Mouse (Mus musculus) liver, embryonic 14.5 days (tissue): ENCODE measurements around the gene Aup1. TPM values are rescaled to one million over a fixed set of nuclear protein-coding genes. Genes with fewer than 3 reads are reported as not detected.

ENCODE experiments used
- ATAC-seq: fragments of 200-750 bp; cut with Nextera tagmentation; 2 replicates; pipeline ENCODE4 v1.8.0; 2017; ENCODE audit warnings: moderate number of reproducible peaks, mild to moderate bottlenecking, moderate library complexity; ENCODE audit not compliant: insufficient read depth
- DNase-seq, 3 experiments: peaks; one replicate each; pipeline ENCODE4 v3.0.0-alpha.2; 2012 to 2013; ENCODE audit warnings: low read depth in 3 of 3, low spot score in 3 of 3
- H3K27ac ChIP-seq: fragments of 300-500 bp; sonication (generic); 2 replicates; pipeline ENCODE4 v1.5.1; 2014; ENCODE audit warnings: moderate library complexity, mild to moderate bottlenecking, control low read depth, inconsistent platforms
- H3K27me3 ChIP-seq: fragments of 300-500 bp; sonication (generic); 2 replicates; pipeline ENCODE4 v1.6.1; 2014; ENCODE audit warnings: mild to moderate bottlenecking, low read length, moderate library complexity; ENCODE audit not compliant: control insufficient read depth, insufficient read depth
- H3K36me3 ChIP-seq: fragments of 300-500 bp; sonication (generic); replicated peaks from 2 replicates; pipeline ENCODE4 v1.6.1; 2014; ENCODE audit warnings: low read depth; ENCODE audit not compliant: control insufficient read depth, insufficient read depth
- H3K4me1 ChIP-seq, 2 experiments: fragments of 200-500 bp in 1 of 2; fragments of 300-500 bp in 1 of 2; sonication (generic) in 1 of 2; replicated peaks; 2 replicates each; pipeline ENCODE4 v1.6.1; 2012 to 2014; ENCODE audit warnings: antibody characterized with exemption in 1 of 2, inconsistent platforms in 1 of 2, low read length in 1 of 2; ENCODE audit not compliant: control insufficient read depth in 2 of 2, insufficient read depth in 2 of 2
- H3K4me2 ChIP-seq: fragments of 300-500 bp; sonication (generic); 2 replicates; pipeline ENCODE4 v1.6.1; 2014; ENCODE audit warnings: low read depth, mild to moderate bottlenecking, control low read depth, moderate library complexity
- H3K4me3 ChIP-seq, 2 experiments: fragments of 200-500 bp in 1 of 2; fragments of 300-500 bp in 1 of 2; sonication (generic) in 1 of 2; 2 replicates each; pipeline ENCODE4 v1.5.1; 2012 to 2014; ENCODE audit warnings: low read depth in 2 of 2, low read length in 2 of 2, mild to moderate bottlenecking in 2 of 2, control low read depth in 1 of 2, inconsistent platforms in 1 of 2, moderate library complexity in 1 of 2; ENCODE audit not compliant: insufficient read depth in 1 of 2
- H3K9ac ChIP-seq: fragments of 300-500 bp; sonication (generic); replicated peaks from 2 replicates; pipeline ENCODE4 v1.6.1; 2014; ENCODE audit warnings: mild to moderate bottlenecking, control low read depth, moderate library complexity
- H3K9me3 ChIP-seq: fragments of 300-500 bp; sonication (generic); 2 replicates; pipeline ENCODE4 v1.6.1; 2016; ENCODE audit warnings: low read length, mixed read lengths; ENCODE audit not compliant: control insufficient read depth
- CTCF ChIP-seq: IDR thresholded peaks from 2 replicates; pipeline ENCODE4 v1.5.1; 2016; ENCODE audit warnings: antibody characterized with exemption, low read depth, control low read depth
- EP300 ChIP-seq: IDR thresholded peaks from 2 replicates; pipeline ENCODE4 v1.6.1; 2016; ENCODE audit warnings: antibody characterized with exemption, low read depth
- WGBS: fragments of 180-500 bp; shearing (Covaris S2); extraction: QIAGEN DNeasy Blood & Tissue Kit; methylation state at CpG from one replicate; pipeline ENCODE4 v1.1.7; 2014; ENCODE audit not compliant: insufficient replicate concordance; 5-methylcytosine and 5-hydroxymethylcytosine counted together
- polyA plus RNA-seq, 2 experiments: library from polyadenylated mRNA; depleted of rRNA in 1 of 2; stranded (reverse) in 1 of 2; unstranded in 1 of 2; fragments of >200 nt; fragmentation: Nextera tagmentation in 1 of 2; extraction: Ambion mirVana in 1 of 2; gene quantifications; 2 replicates each; pipeline versions ENCODE4 v1.2.1 to v1.2.3; 2012 to 2014

Gene Aup1
- polyA plus RNA-seq, 2 experiments = 128 to 172 TPM

DNA sequence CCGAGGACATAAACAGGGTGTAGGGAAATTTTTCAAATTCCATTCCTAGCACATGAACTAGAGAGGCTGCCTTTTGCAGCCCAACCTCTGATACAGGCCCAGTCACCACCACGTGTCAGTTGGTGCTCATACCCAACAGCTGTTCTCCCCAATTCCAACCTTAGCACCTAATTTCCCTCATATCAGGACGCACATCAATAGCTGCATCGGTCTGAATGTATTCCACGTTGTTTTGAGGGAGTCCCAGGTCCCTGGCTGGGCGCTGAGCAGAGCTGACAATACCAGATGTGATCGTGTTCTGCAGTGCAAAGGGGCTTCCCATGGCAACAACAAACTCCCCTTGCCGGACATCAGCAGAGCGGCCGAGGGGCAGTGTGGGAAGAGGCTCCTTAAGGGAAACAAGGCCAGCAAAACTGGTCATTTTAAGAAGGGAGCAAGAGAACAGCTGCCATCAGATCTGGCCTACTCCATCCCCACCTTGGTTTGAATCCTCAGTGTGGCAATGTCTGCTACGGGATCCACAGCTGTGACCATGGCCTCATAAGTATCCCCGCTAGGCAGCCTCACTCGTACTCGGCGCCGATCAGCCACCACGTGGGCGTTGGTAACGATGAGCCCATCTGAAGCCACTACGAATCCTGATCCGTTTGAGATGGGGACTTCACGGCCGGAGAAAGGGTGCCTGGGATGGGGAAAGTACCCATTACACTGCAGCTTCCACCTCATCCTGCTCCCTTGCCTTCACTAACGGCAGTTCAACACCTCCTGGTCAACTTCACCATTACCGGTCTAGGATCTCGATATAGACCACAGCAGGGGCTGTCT lies 973 bp upstream of the Aup1 start:
- Histone ChIP-seq H3K9ac (peak overlapping the region; percentile 98), H3K27me3 (no peaks in the 10 kb centered on the region), H3K36me3 (peaks cover 42% of the 10 kb centered on the region), H3K4me2 (peak overlapping the region; percentile 97), H3K4me3 (peak overlapping the region; percentile 82 to 91), H3K9me3 (no peaks in the 10 kb centered on the region), H3K27ac (peak overlapping the region; percentile 72), H3K4me1 (peaks cover 14 to 20% of the 10 kb centered on the region in 2 experiments)
- no peak for ATAC-seq
- DNase-seq = peak in 1 of 3 experiments; percentile 49
- TF ChIP-seq EP300 (no peak), CTCF (0 out of 2 replicates have a peak, but pooled peaks have one; percentile 29)
- 2% methylated on average over 26 of the region's 26 CpGs for WGBS

DNA sequence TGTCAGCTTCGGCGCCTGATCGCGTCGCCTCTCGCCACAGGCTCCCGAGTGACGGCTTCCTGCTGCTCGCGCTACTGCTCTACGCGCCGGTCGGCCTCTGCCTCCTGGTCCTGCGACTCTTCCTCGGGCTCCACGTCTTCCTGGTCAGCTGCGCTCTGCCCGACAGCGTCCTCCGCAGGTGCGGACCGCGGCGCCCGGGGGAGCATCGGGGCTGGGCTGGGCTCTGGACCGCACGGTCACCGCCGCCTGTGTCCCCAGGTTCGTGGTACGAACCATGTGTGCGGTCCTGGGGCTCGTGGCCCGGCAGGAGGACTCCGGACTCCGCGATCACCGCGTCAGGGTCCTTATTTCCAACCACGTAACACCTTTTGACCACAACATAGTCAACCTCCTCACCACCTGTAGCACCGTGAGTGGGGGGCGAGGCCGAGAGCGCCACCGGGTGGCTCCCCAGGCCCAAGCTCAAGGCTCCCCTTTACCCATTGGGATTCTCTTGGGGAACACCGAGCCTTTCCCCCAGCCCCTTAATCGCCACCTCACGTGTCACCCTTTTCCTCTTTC lies 630 bp downstream of the Aup1 start, which contains the start of gene Htra2:
Gene Htra2, minus strand, starts transcription at position 403 of the 561 bp plus-strand sequence.
- H3K9ac ChIP-seq = peak within 1 kb of the TSS; percentile 98
- WGBS = under 1% methylated on average over 50 of the region's 50 CpGs
- H3K9me3 ChIP-seq = no peaks in the 10 kb centered on the region
- peaks cover 42% of the 10 kb centered on the region for H3K36me3 ChIP-seq
- peak within 1 kb of the TSS; percentile 72 for H3K27ac ChIP-seq
- TF ChIP-seq CTCF (peak; percentile 75), EP300 (no peak)
- DNase-seq = no peak
- H3K4me2 ChIP-seq = peak within 1 kb of the TSS; percentile 97
- peak within 1 kb of the TSS; percentile 82 to 91 for H3K4me3 ChIP-seq
- peaks cover 14 to 20% of the 10 kb centered on the region in 2 experiments for H3K4me1 ChIP-seq
- no peaks in the 10 kb centered on the region for H3K27me3 ChIP-seq
- peak; percentile 21 for ATAC-seq

DNA sequence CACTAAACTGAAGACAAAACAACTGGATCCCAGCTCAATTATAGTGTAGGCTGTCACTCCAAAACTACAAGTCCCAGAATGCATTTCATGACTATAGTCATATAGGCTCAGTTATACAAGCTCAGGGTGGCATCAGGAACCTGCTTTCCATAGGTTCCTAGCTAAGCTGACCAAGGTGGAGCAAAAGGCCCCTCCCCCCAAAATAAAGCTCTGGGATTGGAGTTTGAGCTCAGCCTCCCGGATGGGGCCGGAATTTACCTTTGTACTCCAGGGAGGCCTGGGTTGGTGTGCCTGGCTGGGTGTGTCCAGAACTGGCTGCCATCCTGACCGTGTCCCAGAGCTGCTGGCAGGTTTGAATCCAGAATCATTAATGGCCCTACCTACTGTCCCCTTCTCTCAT lies 3.5 kb downstream of the Aup1 start, which contains the start of gene Dqx1:
Gene Dqx1, plus strand, starts transcription at position 55 of the 400 bp plus-strand sequence.
- DNase-seq = peak in 2 of 3 experiments; percentile 43 to 46
- 82% methylated on average over 3 of the region's 3 CpGs for WGBS
- no peak within 1 kb of the TSS for H3K9ac ChIP-seq

DNA sequence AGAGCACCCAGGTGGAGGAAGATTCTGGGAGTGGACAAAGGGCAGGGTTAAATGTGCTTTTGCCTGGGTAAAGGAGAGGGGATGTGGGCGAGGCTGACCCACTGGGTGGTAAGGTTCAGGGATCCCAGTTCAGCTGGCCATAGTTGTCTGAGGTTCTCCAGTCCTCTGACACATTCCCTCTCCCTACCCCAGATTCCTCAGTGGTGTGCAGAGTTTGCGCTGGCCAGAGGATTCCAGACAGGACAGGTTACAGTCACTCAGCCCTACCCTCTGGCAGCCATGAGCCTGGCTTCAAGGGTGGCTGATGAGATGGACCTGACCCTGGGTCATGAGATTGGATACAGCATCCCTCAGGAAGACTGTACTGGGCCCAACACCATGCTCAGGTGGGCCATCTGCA lies 4.4 kb downstream of the Aup1 start:
- Histone ChIP-seq H3K27ac (no peak overlapping the region), H3K27me3 (peaks cover 11% of the 10 kb centered on the region), H3K9me3 (no peaks in the 10 kb centered on the region), H3K4me3 (peak overlapping the region; percentile 33 to 39; a peak in 2 of 4 replicates), H3K36me3 (peaks cover 23% of the 10 kb centered on the region), H3K4me1 (peaks cover 7 to 11% of the 10 kb centered on the region in 2 experiments), H3K9ac (no peak overlapping the region), H3K4me2 (peak overlapping the region; percentile 45)
- ATAC-seq (no peak), DNase-seq (no peak)
- TF ChIP-seq EP300 = no peak
- TF ChIP-seq CTCF = no peak
- WGBS = 81% methylated on average over 2 of the region's 2 CpGs

More for the DNA sequence above, 3.5 kb downstream of the Aup1 start, which contains the start of gene Dqx1:
- Histone ChIP-seq H3K36me3 (peaks cover 23% of the 10 kb centered on the region), H3K9me3 (no peaks in the 10 kb centered on the region), H3K4me3 (peak within 1 kb of the TSS; percentile 33 to 39), H3K4me1 (peaks cover 10 to 16% of the 10 kb centered on the region in 2 experiments), H3K27ac (no peak within 1 kb of the TSS), H3K27me3 (peaks cover 2% of the 10 kb centered on the region; the same call in 1 of the 2 replicates), H3K4me2 (peak within 1 kb of the TSS; percentile 45)
- TF ChIP-seq EP300 (no peak), CTCF (no peak)
- ATAC-seq = no peak

DNA sequence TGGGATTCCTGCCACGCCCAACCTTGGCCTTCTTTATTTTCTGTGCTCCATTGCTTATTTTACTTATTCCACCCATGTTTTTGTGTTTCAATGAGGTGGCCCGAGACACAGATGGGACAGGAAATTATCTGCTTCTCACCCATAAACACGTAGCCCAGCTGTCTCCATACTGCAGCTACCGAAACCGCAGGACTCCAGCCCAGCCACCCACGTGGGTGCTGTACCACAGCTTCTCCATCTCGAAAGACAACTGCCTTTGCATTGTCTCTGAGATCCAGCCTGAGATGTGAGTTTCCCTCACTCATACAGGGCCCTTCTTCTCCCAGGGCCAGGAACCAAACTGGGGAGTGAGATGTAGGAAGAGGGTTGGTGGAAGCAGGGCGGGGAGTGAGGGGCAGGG lies 11.7 kb downstream of the Aup1 start:
- Histone ChIP-seq H3K36me3 (no peaks in the 10 kb centered on the region), H3K27ac (no peak overlapping the region), H3K4me3 (no peak overlapping the region), H3K27me3 (peaks cover 84% of the 10 kb centered on the region), H3K9ac (no peak overlapping the region), H3K4me2 (no peak overlapping the region), H3K9me3 (no peaks in the 10 kb centered on the region), H3K4me1 (no peaks in the 10 kb centered on the region)
- ATAC-seq (no peak), DNase-seq (no peak)
- TF ChIP-seq CTCF (no peak), EP300 (no peak)
- 29% methylated on average over 8 of the region's 8 CpGs for WGBS
